Mouse (Mus musculus) lung, embryonic 15.5 days (tissue): ENCODE results near the gene Mef2c. TPM values are rescaled to one million over a fixed set of nuclear protein-coding genes. Genes with fewer than 3 reads are reported as not detected.

Source experiments
- ATAC-seq: fragments of 200-750 bp; cut with Nextera tagmentation; 2 replicates; pipeline ENCODE4 v1.8.0; 2017; ENCODE audit warnings: moderate number of reproducible peaks, borderline replicate concordance; ENCODE audit not compliant: low FRiP score, low TSS enrichment; ENCODE audit errors: extremely low read depth
- H3K27ac ChIP-seq: fragments of 300-500 bp; sonication (generic); 2 replicates; pipeline ENCODE4 v1.5.1; 2015; ENCODE audit warnings: moderate library complexity, mild to moderate bottlenecking, inconsistent platforms
- H3K27me3 ChIP-seq: fragments of 300-500 bp; sonication (generic); 2 replicates; pipeline ENCODE4 v1.6.1; 2015; ENCODE audit warnings: inconsistent platforms
- H3K36me3 ChIP-seq: fragments of 300-500 bp; sonication (generic); 2 replicates; pipeline ENCODE4 v1.6.1; 2015; ENCODE audit warnings: inconsistent platforms
- H3K4me1 ChIP-seq: fragments of 300-500 bp; sonication (generic); 2 replicates; pipeline ENCODE4 v1.6.1; 2015; ENCODE audit warnings: inconsistent platforms
- H3K4me2 ChIP-seq: fragments of 300-500 bp; sonication (generic); 2 replicates; pipeline ENCODE4 v1.6.1; 2015; ENCODE audit warnings: inconsistent platforms, mild to moderate bottlenecking, moderate library complexity
- H3K4me3 ChIP-seq: fragments of 300-500 bp; sonication (generic); 2 replicates; pipeline ENCODE4 v1.5.1; 2015; ENCODE audit warnings: mild to moderate bottlenecking, inconsistent platforms
- H3K9ac ChIP-seq: fragments of 300-500 bp; sonication (generic); 2 replicates; pipeline ENCODE4 v1.6.1; 2015; ENCODE audit warnings: inconsistent platforms
- H3K9me3 ChIP-seq: fragments of 300-500 bp; sonication (generic); 2 replicates; pipeline ENCODE4 v1.6.1; 2016; ENCODE audit warnings: inconsistent platforms
- WGBS: fragments of 180-500 bp; shearing (Covaris S2); methylation state at CpG from one replicate; pipeline ENCODE4 v1.1.7; 2015; 5-methylcytosine and 5-hydroxymethylcytosine counted together
- polyA plus RNA-seq: library from polyadenylated mRNA; unstranded; fragments of >200 nt; fragmentation: Nextera tagmentation; extraction: Ambion mirVana; gene quantifications from 2 replicates; pipeline ENCODE4 v1.2.1, GENCODE M21; 2015

Gene Mef2c
- polyA plus RNA-seq, 1 experiment from 2014 or later, result 57.8 TPM

DNA sequence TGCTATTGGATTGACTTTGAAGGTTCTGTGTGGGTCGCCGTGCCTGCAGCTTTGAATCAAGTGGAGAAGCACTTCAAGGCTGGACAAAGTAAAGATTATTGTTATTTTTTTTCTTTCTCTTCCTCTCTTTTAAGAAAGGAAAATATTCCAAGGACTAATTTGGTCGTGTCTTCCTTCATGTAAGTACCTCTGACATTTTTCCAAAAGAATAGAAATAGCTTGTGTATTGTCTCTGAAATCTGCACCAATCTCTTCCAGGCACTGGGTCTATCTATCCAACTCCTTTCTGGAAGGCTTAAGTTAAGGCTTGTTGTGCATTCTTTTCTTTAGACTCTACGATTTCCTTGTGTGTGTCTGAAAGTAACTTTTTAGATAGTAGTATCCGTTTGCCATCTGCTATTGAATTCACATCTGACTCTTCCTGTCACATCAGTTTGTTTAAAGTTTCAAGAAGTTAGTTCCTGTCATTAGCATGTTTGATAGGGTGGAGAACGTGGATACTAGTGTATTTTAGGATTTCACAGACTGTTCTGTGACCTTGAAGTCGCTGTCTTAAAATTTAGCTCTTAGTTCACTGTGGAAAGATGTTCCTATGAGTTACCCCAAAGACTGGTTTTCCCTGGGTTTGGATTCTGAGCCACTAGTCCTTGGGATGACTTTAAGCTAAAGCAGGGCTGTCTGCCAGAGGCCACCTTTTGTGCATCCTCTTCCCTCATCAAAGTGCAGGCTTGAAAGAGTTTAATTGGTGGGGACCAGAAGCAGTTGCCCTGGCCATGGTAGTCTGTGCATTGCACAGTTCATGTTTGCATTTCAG is 21.3 kb downstream of the Mef2c start:
- Histone ChIP-seq H3K4me1 (0 out of 2 replicates have a peak, but pooled peaks cover 6% of the 10 kb centered on the region), H3K4me3 (peak overlapping the region; percentile 67), H3K36me3 (no peaks in the 10 kb centered on the region), H3K4me2 (peak overlapping the region; percentile 64), H3K9me3 (no peaks in the 10 kb centered on the region), H3K27ac (peak overlapping the region; percentile 96), H3K9ac (peak overlapping the region; percentile 47), H3K27me3 (no peaks in the 10 kb centered on the region)
- WGBS, result 3% methylated on average over 7 of the region's 7 CpGs
- no peak for ATAC-seq

DNA sequence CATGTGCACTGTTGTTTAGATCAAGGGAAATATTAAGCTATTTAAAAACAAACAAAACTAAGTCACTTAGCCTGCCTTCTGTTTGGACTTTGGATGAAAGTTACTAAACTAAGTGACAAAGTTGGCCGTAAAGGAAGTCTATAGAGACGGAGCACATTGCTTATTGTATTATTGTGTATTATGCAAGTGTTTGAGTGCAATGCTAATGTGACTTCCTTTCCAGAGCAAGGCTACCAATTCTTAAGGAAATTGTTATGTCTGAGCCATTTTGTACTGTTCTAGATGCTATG is 21.8 kb downstream of the Mef2c start:
- no peaks in the 10 kb centered on the region for H3K36me3 ChIP-seq
- no peaks in the 10 kb centered on the region for H3K9me3 ChIP-seq
- peak overlapping the region; percentile 67 for H3K4me3 ChIP-seq
- peak overlapping the region; percentile 47; the same call in 1 of the 2 replicates for H3K9ac ChIP-seq
- 0 out of 2 replicates have a peak, but pooled peaks cover 6% of the 10 kb centered on the region for H3K4me1 ChIP-seq
- no peaks in the 10 kb centered on the region for H3K27me3 ChIP-seq
- H3K27ac ChIP-seq, result peak overlapping the region; percentile 96
- WGBS, result 14% methylated on average over 2 of the region's 2 CpGs
- no peak for ATAC-seq
- peak overlapping the region; percentile 64 for H3K4me2 ChIP-seq

DNA sequence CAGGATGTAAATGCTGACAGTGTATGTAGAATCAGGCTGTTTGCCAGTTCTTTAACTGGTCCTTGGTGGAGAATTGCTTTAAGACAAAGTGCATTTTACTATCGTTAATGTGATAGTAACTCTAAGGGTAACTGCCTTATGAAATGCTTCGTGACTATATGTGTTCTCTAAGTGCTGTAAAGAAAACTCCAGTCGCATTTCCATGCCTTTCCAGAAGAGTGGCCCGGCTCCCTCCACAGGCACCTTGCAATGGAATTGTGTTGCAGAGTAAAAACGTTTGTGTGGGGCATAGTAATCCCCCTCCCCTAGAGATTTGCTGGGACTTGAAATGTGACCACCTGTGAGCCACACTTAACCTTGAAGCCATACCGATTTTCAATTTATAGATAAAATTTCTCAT is 22.2 kb downstream of the Mef2c start:
- H3K4me3 ChIP-seq, result peak overlapping the region; percentile 67
- no peaks in the 10 kb centered on the region for H3K36me3 ChIP-seq
- no peak for ATAC-seq
- 0 out of 2 replicates have a peak overlapping the region, but pooled peaks have one; percentile 96 for H3K27ac ChIP-seq
- H3K4me1 ChIP-seq, result 0 out of 2 replicates have a peak, but pooled peaks cover 6% of the 10 kb centered on the region
- peak overlapping the region; percentile 64 for H3K4me2 ChIP-seq
- no peaks in the 10 kb centered on the region for H3K9me3 ChIP-seq
- 30% methylated on average over 6 of the region's 6 CpGs for WGBS
- 0 out of 2 replicates have a peak overlapping the region, but pooled peaks have one; percentile 47 for H3K9ac ChIP-seq
- no peaks in the 10 kb centered on the region for H3K27me3 ChIP-seq

DNA sequence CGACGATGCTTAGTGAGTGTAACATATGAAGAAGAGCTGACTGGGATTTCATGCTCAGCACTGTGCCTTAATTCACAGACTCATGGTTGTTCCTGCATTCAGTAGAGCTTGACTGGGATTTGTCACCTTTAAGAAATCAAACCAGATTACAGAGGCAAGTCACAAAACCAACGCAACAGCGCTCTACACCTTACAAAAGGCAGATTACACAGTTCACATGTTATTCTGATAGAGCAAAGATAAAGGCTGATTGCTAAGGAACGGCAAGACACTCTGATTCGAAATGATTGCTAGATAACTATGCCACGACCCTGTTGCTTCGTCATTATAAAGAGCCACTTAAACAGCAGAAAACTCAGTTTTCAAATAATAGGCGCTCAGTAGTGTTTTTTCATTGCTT is 24.1 kb downstream of the Mef2c start:
- H3K4me3 ChIP-seq, result no peak overlapping the region
- H3K9ac ChIP-seq, result no peak overlapping the region

DNA sequence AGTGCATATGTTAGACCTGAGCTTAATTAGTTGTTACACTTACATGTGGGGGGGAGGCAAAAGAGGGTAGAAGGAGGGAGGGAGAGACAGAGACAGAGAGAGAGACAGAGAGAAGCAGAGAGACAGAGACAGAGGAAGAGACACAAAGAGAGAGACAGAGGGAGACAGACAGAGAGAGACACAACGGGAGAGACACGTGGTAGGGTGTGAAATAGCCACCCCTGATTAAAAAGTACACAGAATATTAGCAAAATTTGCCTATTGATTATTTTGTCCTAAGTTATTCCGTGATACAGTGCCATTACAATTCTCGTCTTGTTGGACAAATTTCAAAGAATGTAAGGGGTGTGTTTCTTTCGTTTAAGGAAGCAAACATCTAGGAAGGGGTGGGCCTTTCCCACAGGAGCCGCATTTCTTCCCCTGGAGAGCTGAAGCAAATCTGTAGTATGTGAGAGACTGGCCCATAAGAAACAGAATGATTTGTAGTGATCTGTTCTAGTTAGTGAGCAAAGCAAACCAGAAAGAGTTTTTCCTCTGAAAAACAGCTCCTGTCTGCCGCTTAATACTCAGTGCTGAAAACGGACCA is 26.0 kb downstream of the Mef2c start:
- Histone ChIP-seq H3K27ac (no peak overlapping the region), H3K27me3 (no peaks in the 10 kb centered on the region), H3K4me1 (0 out of 2 replicates have a peak, but pooled peaks cover 6% of the 10 kb centered on the region), H3K4me2 (no peak overlapping the region), H3K4me3 (0 out of 2 replicates have a peak overlapping the region, but pooled peaks have one; percentile 5), H3K9ac (no peak overlapping the region), H3K9me3 (no peaks in the 10 kb centered on the region), H3K36me3 (no peaks in the 10 kb centered on the region)
- ATAC-seq, result no peak
- WGBS, result 46% methylated on average over 8 of the region's 8 CpGs

More for the DNA sequence above, 24.1 kb downstream of the Mef2c start:
- no peaks in the 10 kb centered on the region for H3K36me3 ChIP-seq
- H3K27ac ChIP-seq, result no peak overlapping the region
- ATAC-seq, result no peak
- no peaks in the 10 kb centered on the region for H3K9me3 ChIP-seq
- WGBS, result 68% methylated on average over 9 of the region's 9 CpGs
- no peak overlapping the region for H3K4me2 ChIP-seq
- 0 out of 2 replicates have a peak, but pooled peaks cover 6% of the 10 kb centered on the region for H3K4me1 ChIP-seq
- no peaks in the 10 kb centered on the region for H3K27me3 ChIP-seq

DNA sequence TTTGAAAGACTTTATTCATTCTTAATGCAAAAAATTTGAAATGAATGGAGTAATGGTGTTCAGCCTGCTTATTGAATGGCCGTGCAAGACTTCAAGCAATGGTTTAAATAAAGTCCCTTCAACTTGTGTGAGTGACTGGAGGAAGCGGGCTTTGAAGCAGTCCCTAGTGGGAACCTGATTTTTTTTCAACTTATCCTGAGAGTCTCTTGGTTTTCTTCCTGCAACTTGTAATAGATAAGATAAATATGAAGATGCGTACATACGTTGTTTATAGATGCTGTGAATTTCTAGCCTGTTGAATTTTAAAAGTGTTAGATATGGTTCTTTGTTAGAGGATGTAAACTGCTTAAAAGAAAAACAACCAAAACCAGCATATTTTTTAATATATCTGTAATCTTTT is 27.1 kb downstream of the Mef2c start:
- Histone ChIP-seq H3K9ac (no peak overlapping the region), H3K36me3 (no peaks in the 10 kb centered on the region), H3K4me2 (no peak overlapping the region), H3K4me3 (no peak overlapping the region), H3K27me3 (no peaks in the 10 kb centered on the region), H3K27ac (no peak overlapping the region), H3K9me3 (no peaks in the 10 kb centered on the region), H3K4me1 (0 out of 2 replicates have a peak, but pooled peaks cover 6% of the 10 kb centered on the region)
- no peak for ATAC-seq
- 82% methylated on average over 4 of the region's 4 CpGs for WGBS

DNA sequence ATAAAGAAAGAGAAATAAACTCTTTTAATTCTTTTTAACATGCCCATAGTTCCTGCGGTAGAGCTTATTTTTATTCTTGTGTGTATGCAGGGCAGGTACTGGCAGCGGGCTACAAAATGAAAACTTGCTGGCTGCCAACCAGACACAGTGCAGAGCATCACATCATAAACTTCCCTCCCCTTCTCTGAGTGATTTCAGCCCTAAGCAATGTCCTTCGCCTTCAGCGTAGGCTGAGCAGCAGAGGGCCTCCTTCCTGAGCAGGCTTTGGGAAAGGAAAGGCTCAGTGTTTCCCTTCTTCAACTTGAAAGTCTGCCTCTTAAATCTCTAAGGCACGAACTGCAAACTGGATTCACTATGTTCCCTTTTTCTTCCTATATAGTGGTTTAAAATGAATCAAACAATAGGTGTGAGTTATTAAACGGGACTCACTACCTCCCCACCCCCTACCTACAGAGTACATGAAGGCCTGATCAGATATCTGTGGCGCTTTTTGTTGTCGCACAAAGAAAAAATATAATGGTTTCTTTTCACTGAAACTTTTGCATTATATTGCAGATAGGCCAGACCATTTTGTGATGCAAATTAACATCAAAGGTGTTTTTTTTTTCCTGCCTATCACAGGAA is 28.2 kb downstream of the Mef2c start:
- no peaks in the 10 kb centered on the region for H3K27me3 ChIP-seq

DNA sequence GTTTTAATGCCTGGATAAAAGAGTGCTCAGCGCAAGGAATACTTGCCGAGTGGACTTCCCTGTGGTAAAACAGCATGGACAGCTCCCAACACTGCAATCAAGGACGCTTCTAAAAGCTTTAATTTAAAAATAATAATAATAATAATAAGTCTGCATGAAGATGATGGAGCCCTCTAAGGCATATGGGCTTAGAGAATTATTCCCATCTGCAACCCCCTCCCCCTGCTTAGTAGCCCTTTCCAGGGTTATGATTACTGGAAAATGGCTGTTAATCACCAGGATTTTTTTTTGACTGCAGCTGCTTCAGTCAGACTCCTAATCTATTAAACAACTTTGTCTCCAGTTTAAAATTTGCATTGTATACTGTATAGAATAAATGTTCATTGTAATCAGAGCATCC is 32.5 kb downstream of the Mef2c start:
- WGBS, result 69% methylated on average over 3 of the region's 3 CpGs
- H3K9ac ChIP-seq, result no peak overlapping the region
- no peaks in the 10 kb centered on the region for H3K9me3 ChIP-seq
- H3K27me3 ChIP-seq, result no peaks in the 10 kb centered on the region
- no peaks in the 10 kb centered on the region for H3K36me3 ChIP-seq
- no peak overlapping the region for H3K4me2 ChIP-seq
- H3K4me1 ChIP-seq, result no peaks in the 10 kb centered on the region; the same call in 1 of the 2 replicates
- ATAC-seq, result no peak
- no peak overlapping the region for H3K27ac ChIP-seq
- H3K4me3 ChIP-seq, result no peak overlapping the region

More for the DNA sequence above, 28.2 kb downstream of the Mef2c start:
- no peak overlapping the region for H3K4me3 ChIP-seq
- no peak overlapping the region; the same call in 1 of the 2 replicates for H3K27ac ChIP-seq
- H3K4me1 ChIP-seq, result peaks cover 6% of the 10 kb centered on the region; the same call in 1 of the 2 replicates
- H3K4me2 ChIP-seq, result no peak overlapping the region
- 48% methylated on average over 8 of the region's 8 CpGs for WGBS
- no peaks in the 10 kb centered on the region for H3K36me3 ChIP-seq
- H3K9me3 ChIP-seq, result no peaks in the 10 kb centered on the region
- H3K9ac ChIP-seq, result no peak overlapping the region
- ATAC-seq, result no peak

DNA sequence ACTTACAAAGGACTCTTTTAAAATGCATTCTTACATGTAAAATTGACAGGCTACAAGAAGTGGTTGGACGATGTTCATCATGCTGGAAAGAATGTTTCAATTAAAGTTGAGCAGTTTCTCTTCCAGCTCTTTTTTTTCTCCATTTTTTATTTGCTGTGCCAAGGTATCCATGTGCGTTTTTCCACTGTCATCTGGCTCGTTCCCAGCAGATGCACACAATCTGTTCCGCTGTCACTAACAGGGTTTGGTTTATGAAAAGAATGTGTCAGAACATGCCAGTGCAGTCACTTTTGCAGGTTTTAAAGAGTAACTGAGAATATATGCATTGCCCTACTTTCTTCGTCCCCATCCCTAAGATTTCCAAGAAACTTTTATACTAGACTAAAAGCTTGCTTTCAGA is 33.3 kb downstream of the Mef2c start:
- no peaks in the 10 kb centered on the region; the same call in 1 of the 2 replicates for H3K4me1 ChIP-seq
- H3K4me3 ChIP-seq, result no peak overlapping the region
- H3K36me3 ChIP-seq, result no peaks in the 10 kb centered on the region
- no peak overlapping the region for H3K4me2 ChIP-seq
- no peak overlapping the region for H3K27ac ChIP-seq
- no peak overlapping the region for H3K9ac ChIP-seq
- H3K27me3 ChIP-seq, result no peaks in the 10 kb centered on the region
- WGBS, result 44% methylated on average over 5 of the region's 5 CpGs
- no peaks in the 10 kb centered on the region for H3K9me3 ChIP-seq
- no peak for ATAC-seq

DNA sequence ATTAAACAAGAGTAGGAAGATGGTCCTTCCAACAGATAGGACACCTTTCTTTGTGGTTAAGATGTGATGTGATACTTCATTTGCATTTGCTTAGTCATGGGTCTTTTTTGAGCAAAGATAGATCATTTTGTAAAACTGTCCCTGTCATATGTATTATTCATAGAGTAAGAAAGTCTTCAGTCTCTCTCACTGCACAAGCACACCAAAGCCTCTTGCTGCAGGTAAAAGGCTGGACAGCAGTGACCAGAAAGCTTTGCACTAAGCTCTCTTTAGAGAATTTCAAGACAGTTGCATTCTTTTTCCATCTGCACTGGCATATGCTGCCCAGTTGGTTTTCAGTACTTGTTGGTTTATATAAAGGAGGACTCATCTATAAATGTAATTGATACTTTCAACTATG is 36.1 kb downstream of the Mef2c start:
- no peaks in the 10 kb centered on the region for H3K36me3 ChIP-seq

DNA sequence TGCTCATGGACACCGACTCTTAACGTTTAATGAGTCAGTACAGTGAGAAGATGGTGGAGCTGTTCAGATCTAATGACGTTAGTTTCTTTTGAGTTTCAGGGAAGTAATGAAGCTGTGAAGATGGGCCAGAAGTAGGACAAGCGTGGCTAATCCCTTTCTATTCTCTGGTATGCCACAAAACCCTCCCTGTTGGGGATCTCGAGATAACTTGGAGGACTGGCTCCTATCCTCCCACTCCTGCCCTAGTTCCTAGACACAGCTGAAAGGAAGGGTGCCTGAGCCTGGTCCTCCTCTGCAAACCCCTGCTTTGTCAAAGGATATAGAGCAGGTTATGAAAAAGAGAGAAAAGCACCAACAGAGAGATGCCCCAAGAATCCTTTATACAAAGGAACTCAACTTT is 38.8 kb downstream of the Mef2c start:
- no peaks in the 10 kb centered on the region for H3K36me3 ChIP-seq
- no peak for ATAC-seq
- H3K4me3 ChIP-seq, result no peak overlapping the region
- H3K4me2 ChIP-seq, result no peak overlapping the region
- H3K9ac ChIP-seq, result no peak overlapping the region
- H3K9me3 ChIP-seq, result no peaks in the 10 kb centered on the region
- 74% methylated on average over 5 of the region's 5 CpGs for WGBS
- no peak overlapping the region for H3K27ac ChIP-seq
- H3K4me1 ChIP-seq, result peaks cover 5% of the 10 kb centered on the region; the same call in 1 of the 2 replicates
- H3K27me3 ChIP-seq, result no peaks in the 10 kb centered on the region

More for the DNA sequence above, 36.1 kb downstream of the Mef2c start:
- H3K4me3 ChIP-seq, result no peak overlapping the region
- no peaks in the 10 kb centered on the region for H3K9me3 ChIP-seq
- peaks cover 5% of the 10 kb centered on the region; the same call in 1 of the 2 replicates for H3K4me1 ChIP-seq
- no peaks in the 10 kb centered on the region for H3K27me3 ChIP-seq
- ATAC-seq, result no peak
- H3K9ac ChIP-seq, result no peak overlapping the region
- H3K27ac ChIP-seq, result no peak overlapping the region
- H3K4me2 ChIP-seq, result no peak overlapping the region

DNA sequence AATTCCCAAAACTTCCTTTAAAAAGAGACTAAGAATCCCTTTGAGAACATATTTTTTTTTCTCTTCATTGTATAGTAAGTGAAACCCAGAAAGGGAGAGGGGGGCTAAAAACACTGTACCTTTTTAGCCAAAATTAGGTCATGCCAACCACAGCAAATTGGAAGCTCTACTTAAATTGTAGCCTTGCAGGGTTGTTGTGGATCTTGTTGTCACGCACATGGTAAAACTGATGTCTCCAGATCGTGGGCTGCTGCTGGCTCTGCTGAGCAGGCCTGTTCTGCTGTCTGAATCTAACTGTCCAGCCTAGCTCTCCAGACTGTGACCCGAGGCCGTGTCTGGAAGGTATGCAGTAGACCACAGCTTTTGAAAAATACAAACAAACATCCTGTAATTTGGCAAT is 40.9 kb downstream of the Mef2c start:
- H3K4me1 ChIP-seq, result peaks cover 5% of the 10 kb centered on the region; the same call in 1 of the 2 replicates
- no peak overlapping the region for H3K4me2 ChIP-seq
- no peak overlapping the region for H3K27ac ChIP-seq
- H3K36me3 ChIP-seq, result no peaks in the 10 kb centered on the region
- H3K9ac ChIP-seq, result no peak overlapping the region
- no peaks in the 10 kb centered on the region for H3K27me3 ChIP-seq
- no peak overlapping the region for H3K4me3 ChIP-seq
- no peaks in the 10 kb centered on the region for H3K9me3 ChIP-seq
- WGBS, result 65% methylated on average over 4 of the region's 4 CpGs
- ATAC-seq, result no peak
